Mouse (Mus musculus) left cerebral cortex, postnatal 10 days (tissue): ENCODE data around the gene Slc37a1. TPM values are rescaled to one million over a fixed set of nuclear protein-coding genes. Genes with fewer than 3 reads are reported as not detected.
"Not testable (repeated sequence)": the region's sequence is repeated elsewhere in the genome, so short reads cannot be mapped to it uniquely, and the experiment has no call there.

Source experiments
- DNase-seq, 2 experiments: peaks; one replicate each; pipeline ENCODE4 v3.0.0; 2021 to 2022; ENCODE audit warnings: low spot score in 2 of 2, mixed read lengths in 1 of 2; ENCODE audit errors: extremely low spot score in 1 of 2
- intact Hi-C: fragments of 180-260 bp; cut with DNase I; formaldehyde crosslinking; loops from one replicate; pipeline ENCODE4 v1.15.1; 2025
- total RNA-seq, 2 experiments: library from RNA; stranded (reverse); gene quantifications; 2 replicates each; pipeline ENCODE4 v1.2.3; 2021

Gene Slc37a1
- total RNA-seq, 2 experiments from 2014 or later = 6.7 to 7.5 TPM

- intact Hi-C loops = no loop called here
Measured at GRCm38 (mm10) chr17:31266321-31266950, 20.2 kb upstream of the Slc37a1 start.

GRCm38 (mm10) chr17:31267138-31267537, 19.5 kb upstream of the Slc37a1 start:
- intact Hi-C loops = no loop called here

More at GRCm38 (mm10) chr17:31266321-31266950, 20.2 kb upstream of the Slc37a1 start:
- DNase-seq = no peak

GRCm38 (mm10) chr17:31267603-31268002, 19.0 kb upstream of the Slc37a1 start:
- no peak for DNase-seq
- intact Hi-C loops = no loop called here

More at GRCm38 (mm10) chr17:31267138-31267537, 19.5 kb upstream of the Slc37a1 start:
- DNase-seq = no peak

- intact Hi-C loops = no loop called here
- no peak for DNase-seq
Measured at GRCm38 (mm10) chr17:31268016-31268415, 18.6 kb upstream of the Slc37a1 start.

GRCm38 (mm10) chr17:31269761-31270160, 16.8 kb upstream of the Slc37a1 start:
- DNase-seq = no peak
- intact Hi-C loops = loop anchor here (10.0 kb wide), 2 partner anchors 135 to 255 kb away; no protein-coding TSS in a partner anchor

GRCm38 (mm10) chr17:31270246-31270645, 16.3 kb upstream of the Slc37a1 start:
- no peak for DNase-seq

GRCm38 (mm10) chr17:31270736-31271135, 15.9 kb upstream of the Slc37a1 start:
- intact Hi-C loops = loop anchor here (10.0 kb wide), 2 partner anchors 136 to 256 kb away; no protein-coding TSS in a partner anchor
- DNase-seq = not testable (repeated sequence)

More at GRCm38 (mm10) chr17:31270246-31270645, 16.3 kb upstream of the Slc37a1 start:
- intact Hi-C loops = loop anchor here (10.0 kb wide), 2 partner anchors 135 to 255 kb away; no protein-coding TSS in a partner anchor

GRCm38 (mm10) chr17:31271136-31271851, 15.3 kb upstream of the Slc37a1 start:
- intact Hi-C loops = loop anchor here (10.0 kb wide), 2 partner anchors 136 to 256 kb away; no protein-coding TSS in a partner anchor
- no peak for DNase-seq

- peak in 1 of 2 experiments; percentile 8 for DNase-seq
- intact Hi-C loops = loop anchor here (10.0 kb wide), 2 partner anchors 138 to 258 kb away; no protein-coding TSS in a partner anchor
Measured at GRCm38 (mm10) chr17:31272416-31273165, 14.0 kb upstream of the Slc37a1 start.

- DNase-seq = peak in 1 of 2 experiments; percentile 28
- intact Hi-C loops = loop anchor here (10.0 kb wide), 2 partner anchors 139 to 259 kb away; no protein-coding TSS in a partner anchor
Measured at GRCm38 (mm10) chr17:31273631-31274030, 13.0 kb upstream of the Slc37a1 start.

- DNase-seq = peak in 1 of 2 experiments; percentile 20
Measured at GRCm38 (mm10) chr17:31275181-31275580, 11.4 kb upstream of the Slc37a1 start.

GRCm38 (mm10) chr17:31276207-31276921, 10.2 kb upstream of the Slc37a1 start:
- peak in 1 of 2 experiments; percentile 70 for DNase-seq
- intact Hi-C loops = loop anchor here (10.0 kb wide), 2 partner anchors 142 to 262 kb away; no protein-coding TSS in a partner anchor

More at GRCm38 (mm10) chr17:31275181-31275580, 11.4 kb upstream of the Slc37a1 start:
- intact Hi-C loops = loop anchor here (10.0 kb wide), 2 partner anchors 140 to 260 kb away; no protein-coding TSS in a partner anchor

GRCm38 (mm10) chr17:31276922-31277918, 9.4 kb upstream of the Slc37a1 start, which contains the start of gene Rsph1:
Gene Rsph1 (minus strand): TSS chr17:31277383.
- intact Hi-C loops = loop anchor here (10.0 kb wide), 2 partner anchors 142 to 262 kb away; no protein-coding TSS in a partner anchor
- DNase-seq = peak; percentile 100

- intact Hi-C loops = loop anchor here (10.0 kb wide), 2 partner anchors 143 to 263 kb away; no protein-coding TSS in a partner anchor
- peak in 1 of 2 experiments; percentile 21 for DNase-seq
Measured at GRCm38 (mm10) chr17:31277931-31278330, 8.7 kb upstream of the Slc37a1 start.

GRCm38 (mm10) chr17:31279541-31279940, 7.1 kb upstream of the Slc37a1 start:
- peak in 1 of 2 experiments; percentile 35 for DNase-seq
- intact Hi-C loops = loop anchor here (10.0 kb wide), 2 partner anchors 145 to 265 kb away; no protein-coding TSS in a partner anchor

GRCm38 (mm10) chr17:31280269-31280668, 6.3 kb upstream of the Slc37a1 start:
- no peak for DNase-seq
- intact Hi-C loops = no loop called here
